Mouse (Mus musculus) hindbrain, embryonic 10.5 days (tissue): ENCODE data around the gene Clic4. TPM values are rescaled to one million over a fixed set of nuclear protein-coding genes. Genes with fewer than 3 reads are reported as not detected.

Experiments used
- DNase-seq: peaks from one replicate; pipeline ENCODE4 v3.0.0-alpha.2; 2017; ENCODE audit warnings: low spot score
- H3K27ac ChIP-seq: fragments of 300-500 bp; sonication (generic); 2 replicates; pipeline ENCODE4 v1.5.1; 2016; ENCODE audit warnings: mild to moderate bottlenecking, moderate library complexity
- H3K27me3 ChIP-seq: fragments of 300-500 bp; sonication (generic); 2 replicates; pipeline ENCODE4 v1.6.1; 2016; ENCODE audit warnings: mild to moderate bottlenecking; ENCODE audit not compliant: poor library complexity, insufficient read depth, severe bottlenecking
- H3K36me3 ChIP-seq: fragments of 300-500 bp; sonication (generic); 2 replicates; pipeline ENCODE4 v1.6.1; 2016; ENCODE audit warnings: mild to moderate bottlenecking, moderate library complexity
- H3K4me1 ChIP-seq: fragments of 300-500 bp; sonication (generic); replicated peaks from 2 replicates; pipeline ENCODE4 v1.6.1; 2016; ENCODE audit warnings: mild to moderate bottlenecking
- H3K4me3 ChIP-seq: fragments of 300-500 bp; sonication (generic); 2 replicates; pipeline ENCODE4 v1.5.1; 2016; ENCODE audit warnings: mild to moderate bottlenecking, moderate library complexity
- H3K9me3 ChIP-seq: fragments of 300-500 bp; sonication (generic); 2 replicates; pipeline ENCODE4 v1.6.1; 2016; ENCODE audit warnings: mild to moderate bottlenecking, moderate library complexity
- WGBS: fragments of 180-500 bp; shearing (Covaris S2); methylation state at CpG from one replicate; pipeline ENCODE4 v1.1.7; 2016; 5-methylcytosine and 5-hydroxymethylcytosine counted together
- polyA plus RNA-seq: library from polyadenylated mRNA; unstranded; fragments of >200 nt; fragmentation: Nextera tagmentation; extraction: Ambion mirVana; gene quantifications from 2 replicates; pipeline ENCODE4 v1.2.1, GENCODE M21; 2016

Gene Clic4
- polyA plus RNA-seq, 1 experiment from 2014 or later: 184 TPM

- Histone ChIP-seq H3K27ac (no peak overlapping the region), H3K9me3 (peaks cover 7% of the 10 kb centered on the region; the same call in 1 of the 2 replicates), H3K27me3 (peaks cover 64% of the 10 kb centered on the region), H3K36me3 (peaks cover 9% of the 10 kb centered on the region), H3K4me3 (peak overlapping the region; percentile 52), H3K4me1 (peaks cover 22% of the 10 kb centered on the region)
- WGBS: 2% methylated on average over 47 of the region's 47 CpGs
- peak; percentile 84 for DNase-seq
Observed at GRCm38 (mm10) chr4:135205711-135206600, 66.7 kb downstream of the Clic4 start.

GRCm38 (mm10) chr4:135205254-135205653 lies 67.4 kb downstream of the Clic4 start:
- no peak for DNase-seq
- H3K4me3 ChIP-seq: no peak overlapping the region

GRCm38 (mm10) chr4:135204666-135205065 lies 67.9 kb downstream of the Clic4 start:
- Histone ChIP-seq H3K27ac (no peak overlapping the region), H3K4me3 (no peak overlapping the region), H3K27me3 (peaks cover 64% of the 10 kb centered on the region), H3K4me1 (peaks cover 22% of the 10 kb centered on the region), H3K9me3 (no peaks in the 10 kb centered on the region), H3K36me3 (no peaks in the 10 kb centered on the region)
- no peak for DNase-seq
- 67% methylated on average over 5 of the region's 5 CpGs for WGBS

More at GRCm38 (mm10) chr4:135205254-135205653, 67.4 kb downstream of the Clic4 start:
- 7% methylated on average over 5 of the region's 5 CpGs for WGBS
- no peak overlapping the region for H3K27ac ChIP-seq
- peaks cover 64% of the 10 kb centered on the region for H3K27me3 ChIP-seq
- peaks cover under 1% of the 10 kb centered on the region; the same call in 1 of the 2 replicates for H3K9me3 ChIP-seq
- peaks cover 2% of the 10 kb centered on the region for H3K36me3 ChIP-seq
- peaks cover 22% of the 10 kb centered on the region for H3K4me1 ChIP-seq

GRCm38 (mm10) chr4:135203806-135204560 lies 68.6 kb downstream of the Clic4 start:
- Histone ChIP-seq H3K4me3 (peak overlapping the region; percentile 44), H3K4me1 (peaks cover 22% of the 10 kb centered on the region), H3K27ac (no peak overlapping the region), H3K27me3 (peaks cover 64% of the 10 kb centered on the region), H3K36me3 (no peaks in the 10 kb centered on the region), H3K9me3 (no peaks in the 10 kb centered on the region)
- WGBS: 16% methylated on average over 17 of the region's 17 CpGs
- DNase-seq: peak; percentile 8

GRCm38 (mm10) chr4:135203279-135203678 lies 69.3 kb downstream of the Clic4 start:
- H3K4me1 ChIP-seq: peaks cover 22% of the 10 kb centered on the region
- H3K27ac ChIP-seq: no peak overlapping the region
- H3K9me3 ChIP-seq: no peaks in the 10 kb centered on the region
- peaks cover 65% of the 10 kb centered on the region for H3K27me3 ChIP-seq
- H3K4me3 ChIP-seq: peak overlapping the region; percentile 44
- DNase-seq: peak; percentile 16
- WGBS: 15% methylated on average over 14 of the region's 14 CpGs
- H3K36me3 ChIP-seq: no peaks in the 10 kb centered on the region

GRCm38 (mm10) chr4:135201771-135202170 lies 70.8 kb downstream of the Clic4 start:
- H3K27ac ChIP-seq: no peak overlapping the region
- H3K4me3 ChIP-seq: no peak overlapping the region
- 92% methylated on average over 16 of the region's 16 CpGs for WGBS
- H3K4me1 ChIP-seq: peaks cover 22% of the 10 kb centered on the region
- no peaks in the 10 kb centered on the region for H3K9me3 ChIP-seq
- DNase-seq: no peak
- no peaks in the 10 kb centered on the region for H3K36me3 ChIP-seq
- H3K27me3 ChIP-seq: peaks cover 55% of the 10 kb centered on the region

- 86% methylated on average over 8 of the region's 8 CpGs for WGBS
Observed at GRCm38 (mm10) chr4:135197857-135198256, 74.8 kb downstream of the Clic4 start.

GRCm38 (mm10) chr4:135192841-135193240 lies 79.8 kb downstream of the Clic4 start:
- no peaks in the 10 kb centered on the region for H3K27me3 ChIP-seq
- peaks cover 6% of the 10 kb centered on the region; the same call in 1 of the 2 replicates for H3K9me3 ChIP-seq
- no peaks in the 10 kb centered on the region for H3K36me3 ChIP-seq
- DNase-seq: no peak
- H3K27ac ChIP-seq: no peak overlapping the region
- no peaks in the 10 kb centered on the region for H3K4me1 ChIP-seq
- 83% methylated on average over 5 of the region's 5 CpGs for WGBS
- H3K4me3 ChIP-seq: no peak overlapping the region

More at GRCm38 (mm10) chr4:135197857-135198256, 74.8 kb downstream of the Clic4 start:
- Histone ChIP-seq H3K27me3 (peaks cover 16% of the 10 kb centered on the region), H3K4me3 (no peak overlapping the region), H3K4me1 (0 out of 2 replicates have a peak, but pooled peaks cover under 1% of the 10 kb centered on the region), H3K9me3 (peaks cover 6% of the 10 kb centered on the region; the same call in 1 of the 2 replicates), H3K36me3 (no peaks in the 10 kb centered on the region), H3K27ac (no peak overlapping the region)
- DNase-seq: no peak

- Histone ChIP-seq H3K27me3 (no peaks in the 10 kb centered on the region), H3K4me1 (no peaks in the 10 kb centered on the region), H3K36me3 (no peaks in the 10 kb centered on the region), H3K4me3 (no peak overlapping the region), H3K9me3 (peaks cover 6% of the 10 kb centered on the region; the same call in 1 of the 2 replicates), H3K27ac (no peak overlapping the region)
- DNase-seq: no peak
- WGBS: 77% methylated on average over 11 of the region's 11 CpGs
Observed at GRCm38 (mm10) chr4:135191604-135192003, 81.0 kb downstream of the Clic4 start.

- Histone ChIP-seq H3K27me3 (no peaks in the 10 kb centered on the region), H3K9me3 (peaks cover 6% of the 10 kb centered on the region; the same call in 1 of the 2 replicates), H3K4me3 (no peak overlapping the region), H3K4me1 (no peaks in the 10 kb centered on the region), H3K36me3 (no peaks in the 10 kb centered on the region), H3K27ac (no peak overlapping the region)
- WGBS: 60% methylated on average over 1 of the region's 1 CpGs
- no peak for DNase-seq
Observed at GRCm38 (mm10) chr4:135191185-135191584, 81.4 kb downstream of the Clic4 start.

- no peak for DNase-seq
- Histone ChIP-seq H3K9me3 (peaks cover 2% of the 10 kb centered on the region; the same call in 1 of the 2 replicates), H3K4me3 (no peak overlapping the region), H3K27me3 (no peaks in the 10 kb centered on the region), H3K36me3 (no peaks in the 10 kb centered on the region), H3K27ac (no peak overlapping the region), H3K4me1 (no peaks in the 10 kb centered on the region)
- 93% methylated on average over 1 of the region's 1 CpGs for WGBS
Observed at GRCm38 (mm10) chr4:135190364-135190763, 82.2 kb downstream of the Clic4 start.

GRCm38 (mm10) chr4:135189452-135190008 lies 83.1 kb downstream of the Clic4 start:
- no peaks in the 10 kb centered on the region for H3K4me1 ChIP-seq
- DNase-seq: no peak
- no peak overlapping the region for H3K4me3 ChIP-seq
- no peaks in the 10 kb centered on the region for H3K36me3 ChIP-seq
- WGBS: 87% methylated on average over 12 of the region's 12 CpGs
- no peaks in the 10 kb centered on the region for H3K27me3 ChIP-seq
- H3K9me3 ChIP-seq: no peaks in the 10 kb centered on the region
- H3K27ac ChIP-seq: no peak overlapping the region
